Mouse (Mus musculus) right cerebral cortex, adult 2 months (tissue): ENCODE measurements around the gene Rapgef2.
A peak's percentile ranks its signal among the peaks of the same experiment; 100 is the strongest.
"Not testable (repeated sequence)": the region's sequence is repeated elsewhere in the genome, so short reads cannot be mapped to it uniquely, and the experiment has no call there.

Experiments
- DNase-seq, 2 experiments: peaks; one replicate each; pipeline ENCODE4 v3.0.0; 2021 to 2022; ENCODE audit warnings: low spot score in 2 of 2

The Rapgef2 gene

GRCm38 (mm10) chr3:79203178-79203577 lies 83.1 kb downstream of the Rapgef2 start:
- peak in 1 of 2 experiments; percentile 43 for DNase-seq

GRCm38 (mm10) chr3:79202275-79203153 lies 83.8 kb downstream of the Rapgef2 start:
- DNase-seq = peak; percentile 86 to 87

- DNase-seq = peak in 1 of 2 experiments; percentile 65
Observed at GRCm38 (mm10) chr3:79196708-79197437, 89.4 kb downstream of the Rapgef2 start.

- no peak for DNase-seq
Observed at GRCm38 (mm10) chr3:79195280-79195679, 91.0 kb downstream of the Rapgef2 start.

- no peak for DNase-seq
Observed at GRCm38 (mm10) chr3:79194111-79194793, 92.1 kb downstream of the Rapgef2 start.

GRCm38 (mm10) chr3:79193001-79193400 lies 93.3 kb downstream of the Rapgef2 start:
- peak in 1 of 2 experiments; percentile 42 for DNase-seq

- DNase-seq = no peak
Observed at GRCm38 (mm10) chr3:79191981-79192380, 94.3 kb downstream of the Rapgef2 start.

GRCm38 (mm10) chr3:79191471-79191870 lies 94.8 kb downstream of the Rapgef2 start:
- no peak for DNase-seq

- no peak for DNase-seq
Observed at GRCm38 (mm10) chr3:79190377-79190776, 95.9 kb downstream of the Rapgef2 start.

GRCm38 (mm10) chr3:79187912-79188311 lies 98.4 kb downstream of the Rapgef2 start:
- no peak for DNase-seq

GRCm38 (mm10) chr3:79182290-79182689 lies 104.0 kb downstream of the Rapgef2 start:
- no peak for DNase-seq

- no peak for DNase-seq
Observed at GRCm38 (mm10) chr3:79181248-79181991, 104.9 kb downstream of the Rapgef2 start.

- DNase-seq = no peak
Observed at GRCm38 (mm10) chr3:79180086-79180485, 106.2 kb downstream of the Rapgef2 start.

GRCm38 (mm10) chr3:79179499-79180053 lies 106.7 kb downstream of the Rapgef2 start:
- no peak for DNase-seq

GRCm38 (mm10) chr3:79178708-79179107 lies 107.6 kb downstream of the Rapgef2 start:
- no peak for DNase-seq

- DNase-seq = no peak
Observed at GRCm38 (mm10) chr3:79178070-79178469, 108.2 kb downstream of the Rapgef2 start.

- DNase-seq = no peak
Observed at GRCm38 (mm10) chr3:79177136-79177870, 109.0 kb downstream of the Rapgef2 start.

GRCm38 (mm10) chr3:79174168-79174567 lies 112.1 kb downstream of the Rapgef2 start:
- no peak for DNase-seq

GRCm38 (mm10) chr3:79173291-79173690 lies 113.0 kb downstream of the Rapgef2 start:
- no peak for DNase-seq

GRCm38 (mm10) chr3:79171146-79171545 lies 115.2 kb downstream of the Rapgef2 start:
- DNase-seq = not testable (repeated sequence)
